Mouse (Mus musculus): Measurements from ENCODE around the gene Zbtb42. TPM values are rescaled to one million over a fixed set of nuclear protein-coding genes. Genes with fewer than 3 reads are reported as not detected.
A peak's percentile ranks its signal among the peaks of the same experiment; 100 is the strongest.

Zbtb42 gene
- polyA plus RNA-seq, 1 experiment = 5.1 TPM

GRCm38 (mm10) chr12:112707573-112707869 is 28.9 kb downstream of the Zbtb42 start:
- TF ChIP-seq CTCF (IDR thresholded peaks at IDR 0.05; ENCODE audit: control insufficient read depth, insufficient read depth, low read length) = no peak
- no peak for TF ChIP-seq POLR2A (IDR thresholded peaks at IDR 0.05; ENCODE audit: borderline replicate concordance, control insufficient read depth, low read depth, low read length)
- no peaks in the 10 kb centered on the region; the same call in 1 of the 2 replicates for H3K4me1 ChIP-seq (ENCODE audit: control insufficient read depth, insufficient read depth, low read length)
- H3K27ac ChIP-seq (ENCODE audit: control insufficient read depth, insufficient read depth, low read depth, low read length, poor library complexity) = no peak overlapping the region
- 41% methylated on average over 8 of the region's 8 CpGs for WGBS
- H3K4me3 ChIP-seq (replicated peaks; ENCODE audit: control insufficient read depth, low read depth, low read length) = no peak overlapping the region

GRCm38 (mm10) chr12:112713984-112714383 is 35.4 kb downstream of the Zbtb42 start:
- Histone ChIP-seq H3K27ac (ENCODE audit: control insufficient read depth, insufficient read depth, low read depth, low read length, poor library complexity) (no peak overlapping the region), H3K4me1 (ENCODE audit: control insufficient read depth, insufficient read depth, low read length) (no peaks in the 10 kb centered on the region), H3K4me3 (replicated peaks; ENCODE audit: control insufficient read depth, low read depth, low read length) (no peak overlapping the region)
- TF ChIP-seq POLR2A (IDR thresholded peaks at IDR 0.05; ENCODE audit: borderline replicate concordance, control insufficient read depth, low read depth, low read length) (no peak), CTCF (IDR thresholded peaks at IDR 0.05; ENCODE audit: control insufficient read depth, insufficient read depth, low read length) (no peak)
- 66% methylated on average over 3 of the region's 3 CpGs for WGBS

- no peak for TF ChIP-seq POLR2A (IDR thresholded peaks at IDR 0.05; ENCODE audit: borderline replicate concordance, control insufficient read depth, low read depth, low read length)
- TF ChIP-seq CTCF (IDR thresholded peaks at IDR 0.05; ENCODE audit: control insufficient read depth, insufficient read depth, low read length) = peak; percentile 75
- 33% methylated on average over 7 of the region's 7 CpGs for WGBS
- H3K4me3 ChIP-seq (replicated peaks; ENCODE audit: control insufficient read depth, low read depth, low read length) = no peak overlapping the region
- H3K4me1 ChIP-seq (ENCODE audit: control insufficient read depth, insufficient read depth, low read length) = no peaks in the 10 kb centered on the region
- no peak overlapping the region for H3K27ac ChIP-seq (ENCODE audit: control insufficient read depth, insufficient read depth, low read depth, low read length, poor library complexity)
Observed at GRCm38 (mm10) chr12:112717140-112717539, 38.5 kb downstream of the Zbtb42 start.

GRCm38 (mm10) chr12:112718995-112719394 is 40.4 kb downstream of the Zbtb42 start:
- 73% methylated on average over 5 of the region's 5 CpGs for WGBS
- TF ChIP-seq POLR2A (IDR thresholded peaks at IDR 0.05; ENCODE audit: borderline replicate concordance, control insufficient read depth, low read depth, low read length) (no peak), CTCF (IDR thresholded peaks at IDR 0.05; ENCODE audit: control insufficient read depth, insufficient read depth, low read length) (no peak)
- H3K4me1 ChIP-seq (ENCODE audit: control insufficient read depth, insufficient read depth, low read length) = no peaks in the 10 kb centered on the region
- H3K27ac ChIP-seq (ENCODE audit: control insufficient read depth, insufficient read depth, low read depth, low read length, poor library complexity) = no peak overlapping the region
- H3K4me3 ChIP-seq (replicated peaks; ENCODE audit: control insufficient read depth, low read depth, low read length) = no peak overlapping the region

GRCm38 (mm10) chr12:112720216-112720615 is 41.6 kb downstream of the Zbtb42 start, which contains the start of gene Cep170b:
TSS of gene Cep170b (plus strand) at chr12:112720455.
- H3K4me3 ChIP-seq (replicated peaks; ENCODE audit: control insufficient read depth, low read depth, low read length) = no peak within 1 kb of the TSS
- H3K27ac ChIP-seq (ENCODE audit: control insufficient read depth, insufficient read depth, low read depth, low read length, poor library complexity) = no peak within 1 kb of the TSS
- TF ChIP-seq POLR2A (IDR thresholded peaks at IDR 0.05; ENCODE audit: borderline replicate concordance, control insufficient read depth, low read depth, low read length) (no peak), CTCF (IDR thresholded peaks at IDR 0.05; ENCODE audit: control insufficient read depth, insufficient read depth, low read length) (no peak)
- no peaks in the 10 kb centered on the region for H3K4me1 ChIP-seq (ENCODE audit: control insufficient read depth, insufficient read depth, low read length)
- 67% methylated on average over 6 of the region's 6 CpGs for WGBS

GRCm38 (mm10) chr12:112720890-112721423 is 42.3 kb downstream of the Zbtb42 start:
- 76% methylated on average over 12 of the region's 12 CpGs for WGBS
- Histone ChIP-seq H3K4me1 (ENCODE audit: control insufficient read depth, insufficient read depth, low read length) (no peaks in the 10 kb centered on the region), H3K27ac (ENCODE audit: control insufficient read depth, insufficient read depth, low read depth, low read length, poor library complexity) (no peak overlapping the region), H3K4me3 (replicated peaks; ENCODE audit: control insufficient read depth, low read depth, low read length) (no peak overlapping the region)
- TF ChIP-seq POLR2A (IDR thresholded peaks at IDR 0.05; ENCODE audit: borderline replicate concordance, control insufficient read depth, low read depth, low read length) (no peak), CTCF (IDR thresholded peaks at IDR 0.05; ENCODE audit: control insufficient read depth, insufficient read depth, low read length) (no peak)

- Histone ChIP-seq H3K4me3 (replicated peaks; ENCODE audit: control insufficient read depth, low read depth, low read length) (peak overlapping the region; percentile 16), H3K4me1 (ENCODE audit: control insufficient read depth, insufficient read depth, low read length) (no peaks in the 10 kb centered on the region), H3K27ac (ENCODE audit: control insufficient read depth, insufficient read depth, low read depth, low read length, poor library complexity) (no peak overlapping the region)
- TF ChIP-seq CTCF (IDR thresholded peaks at IDR 0.05; ENCODE audit: control insufficient read depth, insufficient read depth, low read length) (no peak), POLR2A (IDR thresholded peaks at IDR 0.05; ENCODE audit: borderline replicate concordance, control insufficient read depth, low read depth, low read length) (no peak)
- WGBS = 21% methylated on average over 67 of the region's 69 CpGs
Observed at GRCm38 (mm10) chr12:112721424-112722239, 43.0 kb downstream of the Zbtb42 start.

- no peaks in the 10 kb centered on the region for H3K4me1 ChIP-seq (ENCODE audit: control insufficient read depth, insufficient read depth, low read length)
- no peak overlapping the region for H3K27ac ChIP-seq (ENCODE audit: control insufficient read depth, insufficient read depth, low read depth, low read length, poor library complexity)
- H3K4me3 ChIP-seq (replicated peaks; ENCODE audit: control insufficient read depth, low read depth, low read length) = peak overlapping the region; percentile 25
- WGBS = 1% methylated on average over 75 of the region's 75 CpGs
- TF ChIP-seq POLR2A (IDR thresholded peaks at IDR 0.05; ENCODE audit: borderline replicate concordance, control insufficient read depth, low read depth, low read length) = no peak
- no peak for TF ChIP-seq CTCF (IDR thresholded peaks at IDR 0.05; ENCODE audit: control insufficient read depth, insufficient read depth, low read length)
Observed at GRCm38 (mm10) chr12:112722240-112723027, 43.8 kb downstream of the Zbtb42 start.

All from bone marrow, adult 2 months (tissue).